Mouse (Mus musculus) ES-E14 (cell line): ENCODE results near the gene Cd52.

ENCODE experiments used
- CHD2 ChIP-seq: IDR thresholded peaks from 2 replicates; pipeline ENCODE4 v1.6.1; 2014; ENCODE audit warnings: mild to moderate bottlenecking, low read depth, low read length, inconsistent platforms
- ZNF384 ChIP-seq: IDR thresholded peaks from 2 replicates; pipeline ENCODE4 v1.6.1; 2012; ENCODE audit warnings: low read depth, low read length, inconsistent platforms

GRCm38 (mm10) chr4:134068793-134069580 lies 25.9 kb downstream of the Cd52 start:
- no peak for TF ChIP-seq ZNF384
- TF ChIP-seq CHD2 = no peak
